Mouse (Mus musculus): ENCODE measurements around the gene Adgrb3. TPM values are rescaled to one million over a fixed set of nuclear protein-coding genes. Genes with fewer than 3 reads are reported as not detected.
A peak's percentile ranks its signal among the peaks of the same experiment; 100 is the strongest.

Adgrb3 gene
- polyA plus RNA-seq, 1 experiment from 2014 or later: 3.0 TPM

DNA sequence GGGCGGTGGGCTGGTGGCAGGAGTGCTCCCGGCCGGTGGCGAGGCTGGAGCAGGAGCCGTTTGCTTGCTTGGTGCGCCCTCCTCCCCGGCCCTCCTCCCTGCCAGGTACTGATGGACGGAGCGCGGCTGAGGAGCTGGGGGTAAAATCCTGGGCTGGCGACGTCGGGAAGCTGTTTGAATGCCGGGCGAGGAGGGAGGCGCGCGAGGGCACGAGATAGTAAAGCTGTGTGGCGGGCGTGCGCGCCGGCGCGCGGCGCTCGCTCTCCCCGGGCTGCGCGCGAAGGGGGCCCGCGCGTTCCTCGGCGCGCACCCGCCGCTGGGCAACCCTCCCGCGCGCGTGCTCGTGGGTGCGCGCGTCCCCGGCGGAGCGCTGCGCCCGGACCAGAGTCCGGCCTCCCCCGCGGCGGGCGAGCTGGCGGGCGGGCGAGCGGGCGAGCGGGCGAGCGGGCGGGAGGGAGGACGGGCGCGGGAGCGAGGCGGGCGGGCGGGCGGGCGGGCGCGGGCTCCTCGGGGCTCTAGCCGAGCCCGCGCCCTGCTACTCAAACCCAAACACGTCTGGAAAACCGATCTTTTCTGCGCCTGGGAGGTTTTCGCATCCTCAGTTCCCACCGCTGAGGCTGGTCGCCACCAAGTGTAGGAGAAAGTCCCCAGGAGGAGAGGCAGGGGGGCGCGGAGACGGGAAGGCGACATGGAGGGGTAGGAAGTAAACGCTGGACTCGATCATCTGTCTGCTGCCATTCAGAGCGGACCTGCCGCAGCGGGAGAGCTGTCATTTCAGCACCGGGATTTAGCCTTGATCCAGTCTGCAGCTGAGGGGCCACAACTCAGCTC, 629 bp upstream of the Adgrb3 start:
- WGBS: under 1% methylated on average over 52 of the region's 99 CpGs
- peak overlapping the region; percentile 20; the same call in 1 of the 2 replicates for H3K27ac ChIP-seq (replicated peaks; ENCODE audit: low read depth, low read length)

DNA sequence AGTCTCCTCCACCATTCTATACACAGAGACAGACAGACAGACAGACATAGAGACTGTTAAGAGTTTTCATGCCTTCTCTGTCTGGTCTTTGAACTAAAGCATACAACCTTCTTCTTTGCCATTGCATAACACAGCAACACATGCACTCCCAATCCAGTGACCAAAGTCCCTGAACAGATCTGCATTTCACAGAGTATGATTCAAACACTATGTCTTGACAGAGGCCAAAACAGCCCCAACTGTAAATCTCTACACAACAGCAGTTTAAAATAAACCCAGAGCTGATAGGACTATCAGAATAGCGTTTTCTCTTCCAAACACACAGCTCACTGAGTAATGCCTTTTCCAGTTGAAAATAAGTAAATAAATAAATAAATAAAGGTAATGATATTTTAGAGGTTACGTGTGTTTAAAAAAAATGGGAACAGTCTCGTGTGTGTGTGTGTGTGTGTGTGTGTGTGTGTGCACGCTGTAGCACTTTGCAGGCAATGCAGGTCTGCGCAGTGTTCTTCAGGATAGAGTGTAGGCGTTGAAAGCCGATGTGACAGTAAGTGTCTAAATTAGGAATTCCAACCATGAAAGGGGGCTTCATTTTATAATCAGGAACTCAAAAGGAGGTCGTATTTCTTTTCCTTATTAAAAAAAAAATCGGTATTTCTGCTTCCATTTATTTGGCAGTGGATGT, 1.3 kb downstream of the Adgrb3 start:
- WGBS: 72% methylated on average over 9 of the region's 9 CpGs
- Histone ChIP-seq H3K9me3 (replicated peaks; ENCODE audit: control insufficient read depth, low read length) (no peaks in the 10 kb centered on the region), H3K4me3 (ENCODE audit: low read depth, low read length) (no peak overlapping the region), H3K9ac (replicated peaks; ENCODE audit: low read length) (no peak overlapping the region), H3K4me2 (ENCODE audit: low read depth, low read length) (no peak overlapping the region), H3K27ac (replicated peaks; ENCODE audit: low read depth, low read length) (no peak overlapping the region), H3K4me1 (ENCODE audit: control insufficient read depth, insufficient read depth, low read length) (no peaks in the 10 kb centered on the region), H3K36me3 (replicated peaks; ENCODE audit: control insufficient read depth, insufficient read depth, low read depth, low read length) (no peaks in the 10 kb centered on the region), H3K27me3 (ENCODE audit: control insufficient read depth, insufficient read depth, low read length) (no peaks in the 10 kb centered on the region)
- no peak for DNase-seq (ENCODE audit: low spot score)
- no peak for ATAC-seq (replicated peaks; ENCODE audit: insufficient number of reproducible peaks, low FRiP score, low TSS enrichment, low read depth)

More for the DNA sequence above, 629 bp upstream of the Adgrb3 start:
- peak overlapping the region; percentile 78 for H3K4me2 ChIP-seq (ENCODE audit: low read depth, low read length)
- no peaks in the 10 kb centered on the region for H3K4me1 ChIP-seq (ENCODE audit: control insufficient read depth, insufficient read depth, low read length)
- H3K27me3 ChIP-seq (ENCODE audit: control insufficient read depth, insufficient read depth, low read length): no peaks in the 10 kb centered on the region
- DNase-seq (ENCODE audit: low spot score) (peak; percentile 77), ATAC-seq (replicated peaks; ENCODE audit: insufficient number of reproducible peaks, low FRiP score, low TSS enrichment, low read depth) (peak; percentile 82)
- no peaks in the 10 kb centered on the region for H3K36me3 ChIP-seq (replicated peaks; ENCODE audit: control insufficient read depth, insufficient read depth, low read depth, low read length)
- peak overlapping the region; percentile 59 for H3K9ac ChIP-seq (replicated peaks; ENCODE audit: low read length)
- H3K4me3 ChIP-seq (ENCODE audit: low read depth, low read length): peak overlapping the region; percentile 54
- no peaks in the 10 kb centered on the region for H3K9me3 ChIP-seq (replicated peaks; ENCODE audit: control insufficient read depth, low read length)

DNA sequence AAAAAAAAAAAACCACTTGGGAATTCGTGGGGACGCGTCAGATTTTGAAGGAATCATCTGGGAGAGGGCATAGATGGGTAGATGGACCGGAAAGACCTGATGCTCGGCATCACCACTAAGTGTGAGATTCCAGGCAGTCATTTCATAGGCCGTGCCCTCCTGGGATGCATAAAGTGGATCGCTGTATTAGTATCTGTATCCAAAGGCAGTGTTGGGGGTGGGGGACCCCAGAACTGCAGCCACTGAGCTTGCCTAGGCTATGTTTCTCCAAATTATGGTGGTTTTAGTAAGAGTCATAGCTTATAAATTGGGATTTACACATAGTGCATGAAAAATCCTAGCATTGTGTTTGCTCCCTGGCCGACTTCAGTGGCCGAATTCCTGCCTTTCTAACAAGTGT, 2.1 kb downstream of the Adgrb3 start:
- Histone ChIP-seq H3K4me3 (ENCODE audit: low read depth, low read length) (no peak overlapping the region), H3K27ac (replicated peaks; ENCODE audit: low read depth, low read length) (no peak overlapping the region), H3K27me3 (ENCODE audit: control insufficient read depth, insufficient read depth, low read length) (no peaks in the 10 kb centered on the region), H3K9ac (replicated peaks; ENCODE audit: low read length) (no peak overlapping the region), H3K36me3 (replicated peaks; ENCODE audit: control insufficient read depth, insufficient read depth, low read depth, low read length) (no peaks in the 10 kb centered on the region), H3K4me2 (ENCODE audit: low read depth, low read length) (no peak overlapping the region), H3K9me3 (replicated peaks; ENCODE audit: control insufficient read depth, low read length) (no peaks in the 10 kb centered on the region), H3K4me1 (ENCODE audit: control insufficient read depth, insufficient read depth, low read length) (no peaks in the 10 kb centered on the region)
- no peak for DNase-seq (ENCODE audit: low spot score)
- WGBS: 59% methylated on average over 9 of the region's 9 CpGs
- no peak for ATAC-seq (replicated peaks; ENCODE audit: insufficient number of reproducible peaks, low FRiP score, low TSS enrichment, low read depth)

DNA sequence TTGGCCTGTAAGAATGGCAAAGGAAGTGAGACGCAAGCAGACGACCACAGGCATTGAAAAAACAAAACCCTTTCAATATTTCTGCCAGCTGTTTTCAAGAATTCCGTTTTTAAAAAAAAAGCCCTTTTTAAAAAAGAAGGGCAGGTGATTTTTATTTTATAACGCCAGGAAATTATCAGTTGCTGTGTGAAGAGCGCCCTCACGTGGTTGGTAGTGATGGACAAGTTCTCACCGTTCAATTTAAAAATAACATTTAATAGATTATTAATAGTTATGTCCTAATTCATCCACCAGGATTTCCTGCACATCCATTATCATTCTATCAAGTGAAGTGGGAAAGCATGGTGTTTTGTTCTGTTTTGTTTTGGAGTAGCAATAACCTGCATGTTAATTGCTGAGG, 2.7 kb downstream of the Adgrb3 start:
- peak; percentile 67 for DNase-seq (ENCODE audit: low spot score)
- no peak overlapping the region for H3K4me2 ChIP-seq (ENCODE audit: low read depth, low read length)
- WGBS: 8% methylated on average over 7 of the region's 7 CpGs

GRCm38 (mm10) chr1:25824626-25825025, 4.9 kb downstream of the Adgrb3 start:
- Histone ChIP-seq H3K27me3 (ENCODE audit: control insufficient read depth, insufficient read depth, low read length) (no peaks in the 10 kb centered on the region), H3K4me2 (ENCODE audit: low read depth, low read length) (no peak overlapping the region), H3K9ac (replicated peaks; ENCODE audit: low read length) (no peak overlapping the region), H3K4me3 (ENCODE audit: low read depth, low read length) (no peak overlapping the region), H3K27ac (replicated peaks; ENCODE audit: low read depth, low read length) (no peak overlapping the region), H3K36me3 (replicated peaks; ENCODE audit: control insufficient read depth, insufficient read depth, low read depth, low read length) (no peaks in the 10 kb centered on the region), H3K4me1 (ENCODE audit: control insufficient read depth, insufficient read depth, low read length) (no peaks in the 10 kb centered on the region), H3K9me3 (replicated peaks; ENCODE audit: control insufficient read depth, low read length) (no peaks in the 10 kb centered on the region)
- no peak for DNase-seq (ENCODE audit: low spot score)
- 29% methylated on average over 4 of the region's 4 CpGs for WGBS
- no peak for ATAC-seq (replicated peaks; ENCODE audit: insufficient number of reproducible peaks, low FRiP score, low TSS enrichment, low read depth)

More for the DNA sequence above, 2.7 kb downstream of the Adgrb3 start:
- no peaks in the 10 kb centered on the region for H3K27me3 ChIP-seq (ENCODE audit: control insufficient read depth, insufficient read depth, low read length)
- no peak overlapping the region for H3K4me3 ChIP-seq (ENCODE audit: low read depth, low read length)
- no peaks in the 10 kb centered on the region for H3K4me1 ChIP-seq (ENCODE audit: control insufficient read depth, insufficient read depth, low read length)
- H3K9ac ChIP-seq (replicated peaks; ENCODE audit: low read length): no peak overlapping the region
- H3K36me3 ChIP-seq (replicated peaks; ENCODE audit: control insufficient read depth, insufficient read depth, low read depth, low read length): no peaks in the 10 kb centered on the region
- no peaks in the 10 kb centered on the region for H3K9me3 ChIP-seq (replicated peaks; ENCODE audit: control insufficient read depth, low read length)
- ATAC-seq (replicated peaks; ENCODE audit: insufficient number of reproducible peaks, low FRiP score, low TSS enrichment, low read depth): no peak
- H3K27ac ChIP-seq (replicated peaks; ENCODE audit: low read depth, low read length): no peak overlapping the region

GRCm38 (mm10) chr1:25823961-25824360, 5.5 kb downstream of the Adgrb3 start:
- Histone ChIP-seq H3K27me3 (ENCODE audit: control insufficient read depth, insufficient read depth, low read length) (no peaks in the 10 kb centered on the region), H3K4me2 (ENCODE audit: low read depth, low read length) (no peak overlapping the region), H3K4me1 (ENCODE audit: control insufficient read depth, insufficient read depth, low read length) (no peaks in the 10 kb centered on the region), H3K27ac (replicated peaks; ENCODE audit: low read depth, low read length) (no peak overlapping the region), H3K4me3 (ENCODE audit: low read depth, low read length) (no peak overlapping the region), H3K9me3 (replicated peaks; ENCODE audit: control insufficient read depth, low read length) (no peaks in the 10 kb centered on the region), H3K36me3 (replicated peaks; ENCODE audit: control insufficient read depth, insufficient read depth, low read depth, low read length) (no peaks in the 10 kb centered on the region), H3K9ac (replicated peaks; ENCODE audit: low read length) (no peak overlapping the region)
- DNase-seq (ENCODE audit: low spot score): no peak
- WGBS: 76% methylated on average over 10 of the region's 10 CpGs
- no peak for ATAC-seq (replicated peaks; ENCODE audit: insufficient number of reproducible peaks, low FRiP score, low TSS enrichment, low read depth)

DNA sequence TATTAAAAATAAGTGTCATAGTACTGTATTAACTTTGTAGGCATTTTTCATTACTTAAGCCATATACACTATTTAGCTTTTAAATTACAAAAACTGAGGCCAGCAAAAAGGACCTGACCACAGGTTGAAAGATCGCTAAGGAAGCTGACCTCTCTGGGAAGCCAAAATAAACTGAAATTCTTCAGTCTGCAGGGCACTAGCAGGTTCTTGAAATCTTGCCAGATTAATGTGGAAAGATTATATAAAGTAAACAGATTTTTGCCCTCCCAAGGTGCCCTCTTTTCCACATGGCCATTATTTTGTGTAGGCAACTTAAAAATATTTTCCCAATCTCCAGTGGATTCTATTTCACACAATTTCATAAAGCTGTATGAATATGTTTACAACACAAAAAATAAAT, 14.0 kb downstream of the Adgrb3 start:
- no peak for ATAC-seq (replicated peaks; ENCODE audit: insufficient number of reproducible peaks, low FRiP score, low TSS enrichment, low read depth)
- H3K9ac ChIP-seq (replicated peaks; ENCODE audit: low read length): no peak overlapping the region

GRCm38 (mm10) chr1:25778784-25779183, 50.7 kb downstream of the Adgrb3 start:
- H3K27ac ChIP-seq (replicated peaks; ENCODE audit: low read depth, low read length): no peak overlapping the region
- H3K4me3 ChIP-seq (ENCODE audit: low read depth, low read length): no peak overlapping the region
- 79% methylated on average over 1 of the region's 1 CpGs for WGBS
- H3K36me3 ChIP-seq (replicated peaks; ENCODE audit: control insufficient read depth, insufficient read depth, low read depth, low read length): no peaks in the 10 kb centered on the region
- no peak overlapping the region for H3K4me2 ChIP-seq (ENCODE audit: low read depth, low read length)
- no peaks in the 10 kb centered on the region for H3K27me3 ChIP-seq (ENCODE audit: control insufficient read depth, insufficient read depth, low read length)
- ATAC-seq (replicated peaks; ENCODE audit: insufficient number of reproducible peaks, low FRiP score, low TSS enrichment, low read depth) (no peak), DNase-seq (ENCODE audit: low spot score) (no peak)
- no peaks in the 10 kb centered on the region for H3K9me3 ChIP-seq (replicated peaks; ENCODE audit: control insufficient read depth, low read length)
- H3K9ac ChIP-seq (replicated peaks; ENCODE audit: low read length): no peak overlapping the region
- H3K4me1 ChIP-seq (ENCODE audit: control insufficient read depth, insufficient read depth, low read length): no peaks in the 10 kb centered on the region

More for the DNA sequence above, 14.0 kb downstream of the Adgrb3 start:
- Histone ChIP-seq H3K4me2 (ENCODE audit: low read depth, low read length) (no peak overlapping the region), H3K27ac (replicated peaks; ENCODE audit: low read depth, low read length) (no peak overlapping the region), H3K4me3 (ENCODE audit: low read depth, low read length) (no peak overlapping the region), H3K36me3 (replicated peaks; ENCODE audit: control insufficient read depth, insufficient read depth, low read depth, low read length) (no peaks in the 10 kb centered on the region), H3K27me3 (ENCODE audit: control insufficient read depth, insufficient read depth, low read length) (no peaks in the 10 kb centered on the region), H3K9me3 (replicated peaks; ENCODE audit: control insufficient read depth, low read length) (no peaks in the 10 kb centered on the region), H3K4me1 (ENCODE audit: control insufficient read depth, insufficient read depth, low read length) (no peaks in the 10 kb centered on the region)
- no peak for DNase-seq (ENCODE audit: low spot score)
- 67% methylated on average over 1 of the region's 1 CpGs for WGBS

Data from embryonic facial prominence, embryonic 11.5 days (tissue).